Mouse (Mus musculus) thymus, adult 2 months (tissue): ENCODE measurements at regions not wholly inside any gene's neighbourhood (a gene's known extent, or its start where the extent isn't known, plus 50 kb on each side); places are given as distances from the start of the nearest gene placed in this dataset.

Experiments
- CTCF ChIP-seq: fragments of 200-500 bp; IDR thresholded peaks from 2 replicates; pipeline ENCODE4 v1.5.1; 2012; ENCODE audit warnings: mild to moderate bottlenecking, control low read depth, low read length, moderate library complexity, borderline replicate concordance; ENCODE audit not compliant: control insufficient read depth, poor library complexity, insufficient read depth; ENCODE audit errors: extremely low read depth
- POLR2A ChIP-seq: fragments of 200-500 bp; IDR thresholded peaks from 2 replicates; pipeline ENCODE4 v1.6.1; 2012; ENCODE audit warnings: mild to moderate bottlenecking, low read length, control low read depth, moderate library complexity; ENCODE audit not compliant: control insufficient read depth, poor library complexity, insufficient read depth; ENCODE audit errors: extremely low read depth

GRCm38 (mm10) chr11:112366715-112367114 lies 415.3 kb upstream of the Sox9 start:
- TF ChIP-seq CTCF (no peak), POLR2A (no peak)
